ENCODE assay signal across 8 mouse cellular contexts in the genomic region with DNA sequence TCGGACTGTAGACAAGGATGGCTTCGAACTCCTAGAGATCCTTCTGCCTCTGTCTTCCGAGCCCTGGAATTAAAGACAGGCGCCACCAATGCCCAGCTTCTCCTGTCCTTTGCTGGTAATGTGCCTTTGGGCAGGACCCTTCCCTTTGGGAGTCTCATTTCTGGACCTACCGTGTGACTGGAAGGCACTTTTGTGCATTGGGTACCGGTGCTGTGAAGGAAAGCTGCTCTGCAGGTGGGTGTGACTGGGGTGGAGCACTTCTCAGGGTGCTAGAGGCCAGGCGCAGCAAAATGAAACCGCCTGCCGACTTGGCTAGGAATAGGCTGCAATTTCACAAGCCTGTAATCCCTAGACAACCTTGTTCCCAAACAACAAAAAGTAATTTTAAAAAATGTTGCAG. TPM values are rescaled to one million over a fixed set of nuclear protein-coding genes. Genes with fewer than 3 reads are reported as not detected.
DNase-seq lines count a peak whose midpoint lies in the region; ATAC-seq lines count a peak whose summit lies in the region.

No protein-coding gene starts in this region.

- H3K27me3 ChIP-seq in intestine, embryonic 16.5 days (replicated peaks; ENCODE audit: control insufficient read depth, insufficient read depth, low read length), result no peaks in the 10 kb centered on the region

- H3K4me1 ChIP-seq in intestine, embryonic 16.5 days (ENCODE audit: control insufficient read depth, insufficient read depth, low read length), result peaks cover 18% of the 10 kb centered on the region

- no peaks in the 10 kb centered on the region for H3K9me3 ChIP-seq in intestine, embryonic 16.5 days (ENCODE audit: control insufficient read depth, low read length)

- DNase-seq in left cerebral cortex, postnatal 4 days, result peak; percentile 13
- DNase-seq in left cerebral cortex, adult 11 months (ENCODE audit: low spot score), result no peak
- peak; percentile 23 for DNase-seq in adrenal gland, postnatal 25 days
- DNase-seq in gastrocnemius, adult 18-20 months (ENCODE audit: low spot score), result peak; percentile 64
- DNase-seq in lung, postnatal 10 days, result peak; percentile 46
- DNase-seq in spleen, postnatal 4 days (ENCODE audit: low spot score in 2 of 2), result peak; percentile 61 to 76
- no peak for DNase-seq in right cerebral cortex, adult 2 months (ENCODE audit: low spot score in 2 of 2)

- intact Hi-C loops in left cerebral cortex, postnatal 4 days (cut with DNase I), result no loop called here

- peak overlapping the region; percentile 62 for H3K9ac ChIP-seq in intestine, embryonic 16.5 days (ENCODE audit: low read depth, low read length)

- peak overlapping the region; percentile 76 for H3K4me3 ChIP-seq in intestine, embryonic 16.5 days (ENCODE audit: low read length)

- peak; percentile 64 for ATAC-seq in intestine, embryonic 16.5 days

- H3K4me2 ChIP-seq in intestine, embryonic 16.5 days (ENCODE audit: low read depth, low read length), result peak overlapping the region; percentile 78

- no peaks in the 10 kb centered on the region; the same call in 1 of the 2 replicates for H3K36me3 ChIP-seq in intestine, embryonic 16.5 days (ENCODE audit: control insufficient read depth, insufficient read depth, low read length)

- WGBS in intestine, embryonic 16.5 days, result 5% methylated on average over 9 of the region's 9 CpGs

- H3K27ac ChIP-seq in intestine, embryonic 16.5 days (ENCODE audit: low read length), result peak overlapping the region; percentile 76

RNA-seq across cellular contexts. Expression of gene Gm9903, which starts 0.3 kb away (rescaled TPM):
- under 1 TPM; 0.20 to 0.86 TPM for total RNA-seq in left cerebral cortex, postnatal 4 days (2021)
- total RNA-seq in adrenal gland, postnatal 25 days (2021), result 0.64 TPM in 1 of 2 replicates, not detected in the other
- total RNA-seq in gastrocnemius, adult 18-20 months (2021), result under 1 TPM; 0.34 to 0.38 TPM
- polyA plus RNA-seq in intestine, embryonic 16.5 days (2015; fragmentation: Nextera tagmentation; extraction: Ambion mirVana), result 0.15 and 0.32 TPM in 2 replicates

RNA-seq across cellular contexts. Expression of gene Fam53a, which starts 0.6 kb away (rescaled TPM):
- total RNA-seq in left cerebral cortex, postnatal 4 days (2021), result 10 to 100 TPM; 16.1 to 17.3 TPM
- 23.5 and 37.0 TPM in 2 replicates for total RNA-seq in adrenal gland, postnatal 25 days (2021)
- 10 to 100 TPM; 57.4 to 66.2 TPM for total RNA-seq in gastrocnemius, adult 18-20 months (2021)
- 48.0 and 49.6 TPM in 2 replicates for polyA plus RNA-seq in intestine, embryonic 16.5 days (2015; fragmentation: Nextera tagmentation; extraction: Ambion mirVana)

RNA-seq across cellular contexts. Expression of gene Slbp, which starts 22.3 kb away (rescaled TPM):
- total RNA-seq in left cerebral cortex, postnatal 4 days (2021), result 10 to 100 TPM; 36.1 to 39.2 TPM
- total RNA-seq in adrenal gland, postnatal 25 days (2021), result 48.6 and 54.7 TPM in 2 replicates
- total RNA-seq in gastrocnemius, adult 18-20 months (2021), result 1 to 10 TPM; 5.7 to 8.1 TPM
- polyA plus RNA-seq in intestine, embryonic 16.5 days (2015; fragmentation: Nextera tagmentation; extraction: Ambion mirVana), result 164 and 184 TPM in 2 replicates

RNA-seq across cellular contexts. Expression of gene Tacc3, which starts 27.9 kb away (rescaled TPM):
- 10 to 100 TPM; 14.9 to 15.3 TPM for total RNA-seq in left cerebral cortex, postnatal 4 days (2021)
- total RNA-seq in adrenal gland, postnatal 25 days (2021), result 14.2 and 14.4 TPM in 2 replicates
- total RNA-seq in gastrocnemius, adult 18-20 months (2021), result 1 to 10 TPM; 1.3 to 1.7 TPM
- polyA plus RNA-seq in intestine, embryonic 16.5 days (2015; fragmentation: Nextera tagmentation; extraction: Ambion mirVana), result 130 and 144 TPM in 2 replicates

RNA-seq across cellular contexts. Expression of gene Tmem129, which starts 28.2 kb away (rescaled TPM):
- 10 to 100 TPM; 15.2 to 17.6 TPM for total RNA-seq in left cerebral cortex, postnatal 4 days (2021)
- 27.7 and 29.5 TPM in 2 replicates for total RNA-seq in adrenal gland, postnatal 25 days (2021)
- total RNA-seq in gastrocnemius, adult 18-20 months (2021), result 1 to 10 TPM; 8.4 TPM
- 35.7 and 36.9 TPM in 2 replicates for polyA plus RNA-seq in intestine, embryonic 16.5 days (2015; fragmentation: Nextera tagmentation; extraction: Ambion mirVana)

Comparison
In these comparisons a context has a peak if more than half of its experiments do, and no peak if none do; other contexts are left out.
1. DNase-seq: peak in left cerebral cortex, postnatal 4 days (single experiment), adrenal gland, postnatal 25 days (single experiment), gastrocnemius, adult 18-20 months (single experiment), lung, postnatal 10 days (single experiment) and spleen, postnatal 4 days (2 of 2); none in left cerebral cortex, adult 11 months (single experiment) and right cerebral cortex, adult 2 months (0 of 2).